Mouse (Mus musculus): ENCODE data around the gene Tmem110. TPM values are rescaled to one million over a fixed set of nuclear protein-coding genes. Genes with fewer than 3 reads are reported as not detected.

Tmem110 gene
- total RNA-seq, 2 experiments from 2014 or later: 10.0 to 13.2 TPM

DNA sequence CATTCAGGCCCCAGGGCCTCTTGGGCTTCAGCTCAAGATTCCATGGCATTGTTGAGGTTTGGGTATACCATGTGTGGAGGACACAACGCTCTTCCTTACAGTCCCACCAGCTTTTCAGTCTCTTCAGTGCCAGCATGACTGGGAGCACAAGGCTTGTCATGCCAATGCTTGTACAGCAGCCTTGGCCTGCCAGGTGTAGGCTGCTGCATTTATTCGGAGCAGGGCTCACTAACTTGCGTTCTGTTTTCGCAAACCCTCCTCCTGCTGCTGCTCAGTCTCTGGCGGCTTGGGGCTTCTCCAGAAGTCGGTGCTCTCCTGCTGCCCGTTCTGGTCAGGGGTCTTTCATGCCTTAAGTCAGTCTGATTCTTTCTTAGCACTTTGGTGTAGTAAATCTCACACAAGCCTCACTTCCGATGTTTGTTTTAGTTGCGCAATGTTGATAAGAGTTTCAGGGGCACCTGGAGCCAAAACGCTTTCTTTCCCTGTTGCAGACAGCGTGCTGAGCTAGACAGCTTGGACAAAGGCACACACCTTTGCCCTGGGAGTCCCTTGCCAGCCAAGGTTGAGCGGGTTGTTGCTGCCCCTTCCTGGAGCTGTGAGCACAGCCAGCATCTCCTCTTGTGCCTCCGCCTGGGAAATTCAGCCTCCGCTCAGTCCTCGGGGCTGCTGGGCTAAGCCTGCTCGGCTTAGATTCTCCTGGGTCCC lies 36.2 kb downstream of the Tmem110 start:
- intact Hi-C loops (cut with DNase I): no loop called here
- DNase-seq: no peak

DNA sequence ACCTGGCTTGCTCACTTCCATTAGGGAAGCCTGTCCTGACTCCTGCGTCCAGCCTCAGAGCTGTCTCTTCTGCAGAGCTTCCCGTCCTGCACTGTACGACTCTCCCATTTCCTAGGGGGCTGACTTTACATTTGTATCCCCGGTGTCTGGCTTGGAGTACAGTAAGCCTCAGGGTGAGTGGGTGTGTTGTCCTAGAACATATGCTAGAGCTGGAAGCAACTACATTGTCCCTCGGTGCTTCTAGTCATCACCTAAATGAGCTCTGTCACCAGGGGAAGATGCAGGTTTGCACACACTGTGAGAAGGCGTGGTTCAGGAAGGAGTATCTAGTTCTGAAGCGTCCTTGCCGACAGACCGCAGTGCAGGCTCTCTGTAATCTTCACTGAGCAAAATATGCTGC lies 37.0 kb downstream of the Tmem110 start:
- intact Hi-C loops (cut with DNase I): no loop called here
- DNase-seq: no peak

DNA sequence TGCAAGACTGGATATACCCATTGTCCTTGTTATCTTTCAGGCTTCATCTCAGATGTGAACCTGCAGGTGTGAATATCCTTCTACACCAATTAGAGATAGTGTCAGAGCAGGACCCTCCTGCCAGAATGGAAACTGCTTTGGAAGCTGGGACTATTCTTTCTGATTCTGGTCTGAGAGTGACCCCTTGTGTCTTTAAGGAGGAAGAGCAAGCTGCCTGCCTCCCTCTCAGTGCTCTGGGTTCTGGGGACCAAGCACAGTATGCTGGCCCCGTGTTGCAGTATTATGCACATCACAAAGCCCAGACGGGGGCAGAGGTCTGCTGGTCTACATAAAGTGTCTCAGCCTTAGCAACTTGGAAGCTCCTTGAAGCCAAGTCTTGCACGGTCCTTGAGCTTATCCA lies 39.9 kb downstream of the Tmem110 start:
- DNase-seq: peak in 1 of 2 experiments; percentile 43
- intact Hi-C loops (cut with DNase I): loop anchor here (5.0 kb wide), 4 partner anchors 38 to 273 kb away; partner anchors contain the start of gene Tmem110

DNA sequence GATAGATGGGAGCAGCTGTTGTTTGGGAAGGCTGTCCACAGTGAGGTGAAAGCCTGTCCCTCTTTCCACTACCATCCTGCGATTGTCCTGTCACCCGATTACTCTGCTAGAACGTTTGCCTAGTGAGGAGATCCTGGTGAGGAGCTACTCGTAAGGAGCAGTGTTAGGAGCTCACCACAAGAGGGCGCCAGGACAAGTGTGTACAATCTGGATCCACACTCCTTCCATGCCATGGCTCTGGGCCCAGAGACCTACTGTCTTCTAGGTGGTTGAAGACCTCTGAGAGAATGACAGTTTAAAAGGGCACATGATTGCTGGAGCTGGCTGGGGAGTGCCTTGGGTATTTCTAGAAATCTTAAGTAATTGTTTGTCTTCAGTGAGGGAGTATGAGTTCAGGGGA lies 41.7 kb downstream of the Tmem110 start:
- peak; percentile 80 to 90 for DNase-seq
- intact Hi-C loops (cut with DNase I): loop anchor here (1.0 to 5.0 kb wide), 6 partner anchors 14 to 275 kb away; partner anchors contain the start of gene Tmem110

DNA sequence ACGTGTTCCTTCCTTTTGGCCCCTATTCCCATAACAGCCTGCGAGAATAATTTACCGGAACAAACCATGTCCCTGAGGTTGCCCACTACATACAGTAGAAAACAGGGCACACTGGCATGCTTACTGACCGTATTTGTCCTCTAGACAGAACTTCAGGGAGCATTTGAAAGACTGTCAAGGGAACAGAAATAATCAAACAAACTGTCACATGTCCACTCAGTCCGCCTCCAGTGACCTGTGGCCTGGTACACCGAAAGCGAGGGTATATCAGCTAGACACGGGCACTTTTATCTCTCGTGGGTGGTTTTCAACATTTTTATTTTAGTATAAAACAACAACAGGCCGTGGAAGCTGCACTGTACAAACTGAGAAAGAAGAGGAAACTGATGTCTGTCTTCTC lies 43.4 kb downstream of the Tmem110 start:
- DNase-seq: no peak
- intact Hi-C loops (cut with DNase I): loop anchor here (5.0 kb wide), 4 partner anchors 42 to 277 kb away; partner anchors contain the start of gene Tmem110

DNA sequence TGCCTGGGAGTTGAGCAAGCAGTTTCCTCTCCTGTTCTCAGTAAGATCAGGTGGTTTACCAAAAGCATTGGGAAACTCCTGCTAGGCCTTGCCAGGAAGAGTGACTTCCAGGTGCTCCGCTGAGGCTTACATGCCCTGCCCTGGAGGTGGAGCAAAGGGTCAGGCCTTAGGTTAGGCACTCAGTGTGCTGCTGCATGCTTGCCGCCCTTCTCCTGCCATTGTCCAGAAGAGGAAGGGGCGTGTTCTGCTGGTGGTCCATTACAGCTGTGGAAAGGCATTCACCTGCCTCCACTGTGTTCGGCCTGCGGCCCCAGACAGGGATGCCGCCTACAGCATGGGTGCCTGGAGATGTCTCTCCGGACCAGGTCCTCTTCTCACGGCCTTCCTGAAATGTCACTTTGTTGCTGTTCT lies 44.0 kb downstream of the Tmem110 start:
- intact Hi-C loops (cut with DNase I): loop anchor here (5.0 kb wide), 4 partner anchors 42 to 277 kb away; partner anchors contain the start of gene Tmem110
- peak; percentile 54 to 55 for DNase-seq

DNA sequence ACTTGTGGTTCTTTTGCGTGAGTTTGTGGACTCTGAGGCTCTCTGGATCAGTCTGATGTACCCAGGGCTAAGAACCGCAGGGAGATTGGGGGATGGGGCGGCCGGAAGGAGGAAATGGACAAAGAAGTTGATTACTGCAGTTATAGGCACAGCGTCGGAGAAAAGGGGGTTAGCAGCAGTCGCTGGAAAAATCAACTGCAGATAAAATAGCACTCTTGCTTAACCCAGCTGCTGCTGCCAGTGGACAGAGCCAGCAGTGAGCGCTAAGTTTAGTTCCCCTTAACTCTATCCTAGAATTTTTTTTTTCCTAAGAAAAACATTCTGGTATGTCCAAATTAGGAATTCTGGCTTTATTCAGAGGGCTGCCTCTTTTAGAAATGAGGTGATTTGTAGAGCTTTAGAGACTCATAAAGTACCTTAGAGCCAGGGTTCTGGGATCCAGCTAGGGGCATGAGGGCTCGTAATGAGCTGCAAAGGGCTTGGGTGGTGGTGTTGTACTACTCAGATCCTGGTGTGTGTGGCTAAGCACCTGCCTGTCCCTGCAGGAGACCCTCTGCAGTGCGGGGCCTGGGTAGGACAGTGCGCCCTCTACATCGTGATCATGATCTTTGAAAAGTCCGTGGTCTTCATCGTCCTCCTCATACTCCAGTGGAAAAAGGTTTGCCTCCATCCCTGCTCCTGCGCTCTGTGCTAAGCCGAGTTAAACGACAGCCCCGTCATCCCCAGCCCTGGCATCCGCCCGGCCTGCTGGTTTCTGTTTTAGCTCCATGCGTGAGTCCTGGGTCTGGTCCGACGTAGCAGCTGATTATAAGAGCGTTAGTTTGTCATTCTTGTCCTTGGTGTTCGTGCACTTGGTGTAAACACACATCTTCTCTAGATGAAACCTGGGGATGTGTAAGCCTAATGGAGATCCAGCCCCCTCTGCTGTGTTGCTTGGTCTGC lies 45.1 kb downstream of the Tmem110 start:
- intact Hi-C loops (cut with DNase I): no loop called here
- peak; percentile 59 to 61 for DNase-seq

DNA sequence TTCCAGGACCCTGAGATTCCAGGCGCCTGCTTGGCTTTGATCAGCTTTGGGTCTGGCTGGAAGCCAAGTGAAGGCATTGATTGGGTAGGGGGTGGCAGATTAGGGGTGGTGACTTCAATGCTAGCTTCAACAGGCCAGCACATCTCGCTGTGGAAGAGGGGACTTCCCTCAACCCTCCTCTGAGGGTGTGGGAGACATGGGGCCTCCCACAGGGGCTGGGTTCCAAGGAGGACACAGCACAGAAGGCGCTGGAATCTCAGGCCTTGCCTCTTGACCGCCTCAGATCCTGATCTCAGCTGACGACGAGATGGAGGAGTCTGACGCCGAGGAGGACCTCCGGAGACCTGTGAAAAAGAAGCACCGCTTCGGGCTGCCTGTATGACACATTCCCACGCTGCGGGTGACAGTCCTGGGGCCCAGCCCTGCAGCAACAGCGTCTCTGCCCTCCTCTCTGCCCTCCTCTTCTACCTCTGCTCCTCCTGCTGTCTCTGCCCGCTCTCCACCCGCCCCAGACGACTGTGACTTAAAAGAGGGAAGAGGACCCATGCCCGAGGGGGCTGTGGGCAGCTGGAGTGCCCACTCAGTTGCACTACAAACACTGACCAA lies 48.8 kb downstream of the Tmem110 start:
- intact Hi-C loops (cut with DNase I): no loop called here
- no peak for DNase-seq

DNA sequence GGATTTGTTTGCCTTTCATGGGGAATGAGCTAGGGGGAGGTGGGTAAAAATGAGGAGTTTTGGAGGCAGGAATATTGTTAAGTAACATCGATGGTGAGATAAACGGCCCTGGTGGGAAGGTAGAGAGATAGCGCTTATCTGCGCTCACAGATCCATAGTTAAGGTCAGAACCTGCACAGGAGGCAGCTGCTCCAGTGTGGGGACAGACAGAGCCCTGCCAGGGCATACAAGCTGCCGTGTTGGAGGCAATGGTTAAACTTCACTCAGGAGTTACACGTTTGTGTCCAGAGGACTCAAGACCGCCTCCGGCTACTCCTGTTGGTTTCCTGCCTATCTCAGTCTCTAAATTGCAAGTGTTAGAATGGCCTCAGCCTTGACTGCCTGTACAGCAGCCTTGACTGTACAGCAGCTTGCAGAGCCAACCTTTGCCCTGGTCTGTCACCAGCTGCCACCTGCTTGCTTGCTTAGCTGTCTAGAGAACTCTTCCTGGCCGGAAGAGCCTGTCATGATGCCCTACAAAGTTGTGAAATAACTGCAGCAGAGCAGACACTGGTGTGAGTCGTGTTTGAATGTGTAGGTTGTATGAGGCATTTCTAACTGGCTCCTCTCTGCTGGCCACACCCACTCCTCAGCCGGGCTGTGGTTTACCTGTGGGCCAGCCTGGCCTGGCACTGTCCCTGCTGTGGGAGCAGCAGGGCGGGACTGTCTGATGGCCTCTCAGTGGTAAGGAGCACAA lies 49.9 kb downstream of the Tmem110 start:
- intact Hi-C loops (cut with DNase I): no loop called here
- DNase-seq: no peak

DNA sequence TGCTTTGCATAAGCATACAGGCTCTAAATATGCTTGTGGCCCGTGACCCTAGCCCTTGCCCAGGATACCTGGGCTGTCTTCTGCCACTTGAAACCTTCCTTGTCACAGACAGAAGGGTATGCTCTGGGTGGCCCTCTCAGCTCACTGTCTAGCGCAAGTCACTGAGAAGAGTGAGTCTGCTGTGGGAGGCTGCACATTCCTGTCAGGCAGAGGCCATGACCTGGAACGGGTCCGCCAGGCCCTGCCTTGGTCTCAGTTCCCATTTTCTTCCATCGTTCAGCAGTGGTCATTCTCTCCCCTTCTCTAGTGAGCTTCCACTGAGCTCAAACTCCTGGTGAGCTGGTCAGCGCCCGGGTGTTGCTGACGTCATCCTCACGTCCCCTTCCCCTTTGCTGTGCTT lies 50.6 kb downstream of the Tmem110 start:
- no peak for DNase-seq
- intact Hi-C loops (cut with DNase I): no loop called here

DNA sequence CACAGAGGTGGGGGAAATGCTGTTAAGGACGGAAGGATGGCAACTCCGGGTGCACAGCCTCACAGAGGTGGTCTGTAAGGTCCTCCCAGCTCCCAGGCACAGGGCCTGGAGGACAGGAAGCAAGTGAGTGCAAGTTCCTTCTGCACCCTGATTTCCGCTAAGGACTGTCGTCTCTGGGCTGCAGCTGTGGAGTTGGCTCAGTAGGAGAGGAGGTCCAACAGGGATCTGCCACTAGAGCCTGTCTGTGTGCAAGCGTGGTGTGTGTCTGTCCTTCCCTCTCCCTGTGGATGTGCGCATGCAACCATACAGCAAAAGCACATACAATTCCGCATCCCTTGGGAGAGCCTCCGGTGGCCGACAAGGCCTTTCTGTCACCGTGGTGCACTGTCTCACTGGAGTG lies 51.1 kb downstream of the Tmem110 start:
- intact Hi-C loops (cut with DNase I): no loop called here

DNA sequence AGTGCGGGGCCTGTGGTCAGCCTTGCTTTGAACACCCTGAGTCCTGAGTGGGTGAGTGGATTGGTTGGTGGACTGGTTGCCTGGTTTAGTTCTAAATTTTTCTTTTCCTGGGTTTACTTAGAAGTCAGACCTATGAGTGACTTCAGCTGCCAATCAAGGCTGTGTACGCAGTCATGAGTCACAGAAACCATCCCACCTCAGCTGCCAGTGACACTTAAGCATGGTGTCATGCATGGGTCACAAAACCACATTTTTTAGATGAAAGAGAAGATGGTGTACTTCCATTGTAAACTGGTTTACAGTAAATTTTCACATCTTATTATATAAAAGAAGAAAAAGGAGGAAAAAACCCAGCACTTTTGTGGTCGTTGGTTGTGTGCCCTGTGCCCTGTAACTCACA lies 52.4 kb downstream of the Tmem110 start:
- DNase-seq: no peak
- intact Hi-C loops (cut with DNase I): no loop called here

More for the DNA sequence above, 51.1 kb downstream of the Tmem110 start:
- no peak for DNase-seq

DNA sequence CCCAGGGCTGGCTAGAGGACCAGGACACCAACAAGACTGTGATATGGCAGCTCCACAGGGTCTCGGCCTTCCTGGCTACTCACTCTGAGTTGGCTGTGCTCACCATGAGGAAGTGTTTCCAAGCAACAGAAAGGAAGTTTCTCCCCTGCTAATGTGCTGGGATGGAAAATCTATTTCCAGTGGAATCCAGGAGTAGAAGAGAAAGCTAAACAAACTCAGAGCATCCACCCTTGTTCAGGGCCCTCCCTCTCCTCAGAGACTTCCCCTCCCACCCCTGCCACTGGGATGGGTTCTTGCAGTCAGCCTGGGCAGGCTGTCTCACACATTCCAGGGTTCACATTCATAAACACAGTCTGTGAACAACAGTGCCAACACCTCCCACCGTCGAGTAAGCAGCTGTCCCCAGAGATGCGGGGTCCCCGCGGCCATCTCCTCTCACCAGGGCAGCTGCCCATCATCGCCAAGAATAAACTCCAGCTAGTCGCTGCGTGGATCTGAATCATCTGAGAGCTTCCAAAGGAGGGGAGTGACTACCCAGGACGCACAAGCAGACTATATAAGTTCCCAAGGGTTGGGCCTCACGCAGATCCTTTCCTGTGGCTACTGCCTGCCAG lies 53.7 kb downstream of the Tmem110 start, which contains the start of gene Mustn1:
Gene Mustn1 (plus strand): TSS at position 243 of the 614 bp plus-strand sequence.
- peak; percentile 68 for DNase-seq
- intact Hi-C loops (cut with DNase I): no loop called here

DNA sequence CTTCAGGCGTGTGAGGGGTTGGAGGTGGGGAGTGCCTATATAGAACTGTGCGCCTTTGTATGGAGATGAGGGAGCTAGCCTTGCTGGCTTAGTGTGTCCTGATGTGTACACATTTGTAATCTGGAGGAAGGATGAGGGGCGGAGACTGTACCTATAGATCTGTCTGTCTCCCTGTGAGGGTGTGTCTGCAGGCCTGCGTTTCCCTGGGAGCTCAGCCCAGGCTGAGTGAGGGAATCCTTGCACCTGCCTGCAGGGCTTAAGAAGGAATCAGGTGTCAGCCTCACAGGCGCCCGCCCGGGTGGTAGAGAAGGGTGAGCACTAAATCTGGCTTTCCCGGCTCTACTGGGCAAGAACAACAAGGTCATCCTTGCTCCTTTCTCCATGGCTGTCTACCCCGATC lies 54.4 kb downstream of the Tmem110 start:
- DNase-seq: peak in 1 of 2 experiments; percentile 22
- intact Hi-C loops (cut with DNase I): loop anchor here (5.0 kb wide), 2 partner anchors 63 to 162 kb away; partner anchors contain the start of gene Itih1

DNA sequence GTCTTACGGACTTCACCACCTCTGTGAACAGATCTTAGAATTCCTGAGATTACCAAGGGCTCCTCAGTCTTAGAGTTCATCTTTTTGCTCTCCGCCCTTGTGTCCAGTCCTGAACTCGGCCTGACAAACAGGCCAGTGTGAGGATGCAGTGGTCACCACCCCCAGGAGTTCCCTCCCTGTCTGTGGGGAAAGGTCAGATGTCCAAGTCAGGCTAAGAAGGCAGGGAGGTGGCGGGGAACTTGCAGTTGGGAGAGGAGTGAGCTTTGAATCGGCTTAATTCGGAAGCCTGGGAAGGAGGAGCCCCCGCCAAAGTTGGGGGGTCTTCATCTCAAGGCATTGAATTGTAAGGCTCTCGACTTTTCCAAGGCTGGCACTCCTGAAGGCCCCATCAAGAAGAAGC lies 54.9 kb downstream of the Tmem110 start:
- intact Hi-C loops (cut with DNase I): loop anchor here (5.0 kb wide), 2 partner anchors 62 to 163 kb away; partner anchors contain the start of gene Itih1
- DNase-seq: no peak

DNA sequence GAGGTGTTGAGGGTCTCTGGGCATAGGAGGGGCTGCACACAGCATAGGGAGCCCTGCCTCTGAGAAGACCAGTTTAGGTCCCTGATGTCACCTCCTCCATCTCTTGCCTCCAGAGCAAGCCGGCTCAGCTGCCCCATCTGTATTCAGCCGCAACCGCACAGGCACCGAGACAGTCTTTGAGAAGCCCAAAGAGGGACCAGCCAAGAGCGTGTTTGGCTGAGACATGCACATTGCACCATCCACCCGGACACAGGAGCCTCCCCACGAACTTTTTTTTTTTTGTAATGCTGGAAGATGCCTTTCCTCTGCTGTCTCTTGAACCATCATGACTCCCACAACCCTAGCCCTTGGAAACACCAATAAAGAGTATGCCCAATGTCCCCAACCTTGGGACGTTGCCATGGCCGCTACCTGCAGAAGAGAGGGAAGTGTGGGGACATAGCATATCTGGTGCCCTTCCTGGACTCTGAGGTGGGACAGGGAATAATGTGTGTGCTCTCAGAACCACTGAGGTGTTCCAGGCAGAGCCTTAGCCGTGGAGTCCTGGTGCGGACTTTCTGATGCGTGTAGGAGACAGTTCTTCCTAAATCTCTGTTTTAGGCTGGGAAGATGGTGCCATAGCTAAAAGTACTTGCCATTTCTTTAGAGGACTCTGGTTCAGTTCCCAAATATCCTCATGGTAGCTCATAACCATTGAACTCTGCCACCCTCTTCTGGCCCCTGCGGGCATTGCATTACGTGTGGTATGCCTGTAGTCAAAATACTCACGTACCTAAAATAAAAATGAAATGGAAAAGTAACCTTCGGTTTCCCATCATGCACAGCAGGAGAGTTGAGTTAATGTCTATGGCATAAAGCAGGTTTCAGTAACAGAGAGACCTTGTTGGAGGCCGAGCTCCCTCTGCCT lies 55.7 kb downstream of the Tmem110 start:
- intact Hi-C loops (cut with DNase I): loop anchor here (1.0 to 5.0 kb wide), 3 partner anchors 14 to 164 kb away; partner anchors contain the start of gene Itih1
- peak; percentile 71 to 87 for DNase-seq

DNA sequence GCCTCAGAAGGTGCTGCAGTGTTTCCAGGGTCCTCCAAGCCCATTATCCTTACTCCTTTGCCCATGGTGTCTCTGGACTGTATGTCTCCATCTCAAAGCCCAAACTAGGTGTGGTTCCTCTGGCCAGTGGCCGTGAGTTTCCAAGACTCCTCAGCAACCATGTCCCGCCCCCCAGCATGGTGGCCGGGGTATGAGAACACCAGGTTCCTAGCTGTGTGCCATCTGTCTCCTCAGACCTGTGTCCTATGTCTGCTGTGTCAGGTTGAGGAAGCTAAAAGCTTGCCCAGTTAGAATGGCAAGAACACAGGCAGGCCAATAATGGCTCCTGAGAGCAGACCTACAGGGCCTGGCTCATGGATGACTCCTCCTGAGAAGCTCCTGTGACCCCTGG lies 56.3 kb downstream of the Tmem110 start:
- intact Hi-C loops (cut with DNase I): loop anchor here (1.0 to 5.0 kb wide), 3 partner anchors 14 to 164 kb away; partner anchors contain the start of gene Itih1

DNA sequence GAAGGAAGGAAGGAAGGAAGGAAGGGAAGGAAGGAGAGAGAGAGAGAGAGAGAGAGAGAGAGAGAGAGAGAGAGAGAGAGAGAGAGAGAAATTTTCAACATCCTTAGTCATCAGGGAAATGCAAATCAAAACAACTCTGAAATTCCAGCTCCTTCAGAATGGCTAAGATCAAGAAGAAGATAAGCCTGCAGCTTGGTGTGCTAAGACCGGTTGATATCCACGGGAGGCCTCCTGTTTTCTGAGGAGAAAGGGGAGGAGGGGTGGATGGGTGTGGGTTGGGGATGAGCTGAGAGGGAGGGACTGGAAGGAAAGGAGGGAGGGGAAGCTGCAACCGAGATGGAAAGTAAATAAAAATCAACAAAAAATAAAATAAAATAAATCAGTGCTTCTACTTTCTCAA lies 59.9 kb downstream of the Tmem110 start:
- DNase-seq: no peak
- intact Hi-C loops (cut with DNase I): no loop called here

More for the DNA sequence above, 56.3 kb downstream of the Tmem110 start:
- no peak for DNase-seq
